Mouse (Mus musculus) spleen, adult 2 months (tissue): ENCODE results near the gene Scamp5. TPM values are rescaled to one million over a fixed set of nuclear protein-coding genes. Genes with fewer than 3 reads are reported as not detected.

Source experiments
- DNase-seq, 2 experiments: peaks; one replicate each; pipeline versions ENCODE4 v3.0.0 to v3.0.0-alpha.2; 2012 to 2021; ENCODE audit warnings: low spot score in 2 of 2, low read depth in 1 of 2
- H3K27ac ChIP-seq: fragments of 200-500 bp; 2 replicates; pipeline ENCODE4 v1.5.1; 2012; ENCODE audit warnings: low read length, inconsistent platforms; ENCODE audit not compliant: insufficient read depth
- H3K27me3 ChIP-seq: fragments of 200-500 bp; 2 replicates; pipeline ENCODE4 v1.6.1; 2012; ENCODE audit warnings: mild to moderate bottlenecking, moderate library complexity, low read length, inconsistent platforms; ENCODE audit not compliant: control insufficient read depth, insufficient read depth
- H3K36me3 ChIP-seq: fragments of 200-500 bp; 2 replicates; pipeline ENCODE4 v1.6.1; 2012; ENCODE audit warnings: mild to moderate bottlenecking, low read length, inconsistent platforms; ENCODE audit not compliant: control insufficient read depth, insufficient read depth
- H3K4me1 ChIP-seq: fragments of 200-500 bp; 2 replicates; pipeline ENCODE4 v1.6.1; 2011; ENCODE audit warnings: inconsistent platforms; ENCODE audit not compliant: control insufficient read depth, insufficient read depth, insufficient read length
- H3K4me3 ChIP-seq: fragments of 200-500 bp; 2 replicates; pipeline ENCODE4 v1.5.1; 2011; ENCODE audit warnings: mild to moderate bottlenecking, inconsistent platforms; ENCODE audit not compliant: insufficient read depth, insufficient read length; ENCODE audit errors: extremely low read depth
- CTCF ChIP-seq: fragments of 200-500 bp; IDR thresholded peaks from 2 replicates; pipeline ENCODE4 v1.5.1; 2011; ENCODE audit warnings: mild to moderate bottlenecking, inconsistent platforms; ENCODE audit not compliant: insufficient read depth, insufficient read length, insufficient replicate concordance; ENCODE audit errors: extremely low read depth
- POLR2A ChIP-seq: fragments of 200-500 bp; IDR thresholded peaks from 2 replicates; pipeline ENCODE4 v1.6.1; 2011; ENCODE audit warnings: low read depth, low read length, inconsistent platforms
- WGBS: fragments of 180-500 bp; shearing (Covaris S2); methylation state at CpG from one replicate; pipeline ENCODE4 v1.1.7; 2018; 5-methylcytosine and 5-hydroxymethylcytosine counted together
- polyA plus RNA-seq: library from polyadenylated mRNA; depleted of rRNA; stranded (reverse); fragments of >200 nt; gene quantifications from 2 replicates; pipeline ENCODE4 v1.2.3, GENCODE M21; 2012

Gene Scamp5
- polyA plus RNA-seq, 1 experiment, result 19.3 TPM

GRCm38 (mm10) chr9:57502911-57503621 lies 35.2 kb upstream of the Scamp5 start:
- H3K36me3 ChIP-seq, result no peaks in the 10 kb centered on the region
- no peak overlapping the region for H3K27ac ChIP-seq
- peaks cover 27% of the 10 kb centered on the region for H3K27me3 ChIP-seq
- 14% methylated on average over 23 of the region's 23 CpGs for WGBS
- H3K4me3 ChIP-seq, result no peak overlapping the region
- peaks cover 8% of the 10 kb centered on the region for H3K4me1 ChIP-seq
- TF ChIP-seq POLR2A (no peak), CTCF (no peak)
- DNase-seq, result no peak

GRCm38 (mm10) chr9:57501861-57502260 lies 34.0 kb upstream of the Scamp5 start:
- TF ChIP-seq CTCF (no peak), POLR2A (no peak)
- Histone ChIP-seq H3K27me3 (peaks cover 27% of the 10 kb centered on the region), H3K27ac (no peak overlapping the region), H3K4me3 (no peak overlapping the region), H3K4me1 (peaks cover 8% of the 10 kb centered on the region), H3K36me3 (no peaks in the 10 kb centered on the region)
- 3% methylated on average over 20 of the region's 20 CpGs for WGBS
- DNase-seq, result no peak

- no peak for DNase-seq
- no peak overlapping the region for H3K4me3 ChIP-seq
- WGBS, result 13% methylated on average over 13 of the region's 13 CpGs
- peaks cover 27% of the 10 kb centered on the region for H3K27me3 ChIP-seq
- no peaks in the 10 kb centered on the region for H3K36me3 ChIP-seq
- peaks cover 8% of the 10 kb centered on the region for H3K4me1 ChIP-seq
- H3K27ac ChIP-seq, result no peak overlapping the region
- TF ChIP-seq POLR2A, result no peak
- TF ChIP-seq CTCF, result no peak
Measured at GRCm38 (mm10) chr9:57501452-57501851, 33.6 kb upstream of the Scamp5 start.

- Histone ChIP-seq H3K4me3 (no peak overlapping the region), H3K4me1 (no peaks in the 10 kb centered on the region), H3K36me3 (no peaks in the 10 kb centered on the region), H3K27me3 (peaks cover 12% of the 10 kb centered on the region), H3K27ac (no peak overlapping the region)
- WGBS, result 78% methylated on average over 7 of the region's 7 CpGs
- TF ChIP-seq CTCF, result no peak
- no peak for TF ChIP-seq POLR2A
- DNase-seq, result no peak
Measured at GRCm38 (mm10) chr9:57498536-57498935, 30.7 kb upstream of the Scamp5 start.

GRCm38 (mm10) chr9:57497236-57497635 lies 29.4 kb upstream of the Scamp5 start:
- 77% methylated on average over 5 of the region's 5 CpGs for WGBS
- Histone ChIP-seq H3K4me1 (no peaks in the 10 kb centered on the region), H3K36me3 (no peaks in the 10 kb centered on the region), H3K4me3 (no peak overlapping the region), H3K27ac (no peak overlapping the region), H3K27me3 (peaks cover 5% of the 10 kb centered on the region)
- TF ChIP-seq POLR2A (no peak), CTCF (no peak)
- DNase-seq, result no peak

- Histone ChIP-seq H3K4me3 (no peak overlapping the region), H3K27me3 (no peaks in the 10 kb centered on the region), H3K4me1 (no peaks in the 10 kb centered on the region), H3K36me3 (no peaks in the 10 kb centered on the region), H3K27ac (no peak overlapping the region)
- no peak for DNase-seq
- TF ChIP-seq CTCF (no peak), POLR2A (no peak)
Measured at GRCm38 (mm10) chr9:57494970-57495369, 27.1 kb upstream of the Scamp5 start.

- TF ChIP-seq CTCF (no peak), POLR2A (no peak)
- Histone ChIP-seq H3K27ac (no peak overlapping the region), H3K27me3 (no peaks in the 10 kb centered on the region), H3K4me1 (no peaks in the 10 kb centered on the region), H3K4me3 (no peak overlapping the region), H3K36me3 (no peaks in the 10 kb centered on the region)
- DNase-seq, result no peak
- 94% methylated on average over 2 of the region's 2 CpGs for WGBS
Measured at GRCm38 (mm10) chr9:57493532-57493931, 25.7 kb upstream of the Scamp5 start.
